Mouse (Mus musculus) liver, embryonic 14.5 days (tissue): Measurements from ENCODE around the gene Tulp3. TPM values are rescaled to one million over a fixed set of nuclear protein-coding genes. Genes with fewer than 3 reads are reported as not detected.

Source experiments
- ATAC-seq: fragments of 200-750 bp; cut with Nextera tagmentation; 2 replicates; pipeline ENCODE4 v1.8.0; 2017; ENCODE audit warnings: moderate number of reproducible peaks, mild to moderate bottlenecking, moderate library complexity; ENCODE audit not compliant: insufficient read depth
- DNase-seq, 3 experiments: peaks; one replicate each; pipeline ENCODE4 v3.0.0-alpha.2; 2012 to 2013; ENCODE audit warnings: low read depth in 3 of 3, low spot score in 3 of 3
- H3K27ac ChIP-seq: fragments of 300-500 bp; sonication (generic); 2 replicates; pipeline ENCODE4 v1.5.1; 2014; ENCODE audit warnings: moderate library complexity, mild to moderate bottlenecking, control low read depth, inconsistent platforms
- H3K27me3 ChIP-seq: fragments of 300-500 bp; sonication (generic); 2 replicates; pipeline ENCODE4 v1.6.1; 2014; ENCODE audit warnings: mild to moderate bottlenecking, low read length, moderate library complexity; ENCODE audit not compliant: control insufficient read depth, insufficient read depth
- H3K36me3 ChIP-seq: fragments of 300-500 bp; sonication (generic); replicated peaks from 2 replicates; pipeline ENCODE4 v1.6.1; 2014; ENCODE audit warnings: low read depth; ENCODE audit not compliant: control insufficient read depth, insufficient read depth
- H3K4me1 ChIP-seq, 2 experiments: fragments of 200-500 bp in 1 of 2; fragments of 300-500 bp in 1 of 2; sonication (generic) in 1 of 2; replicated peaks; 2 replicates each; pipeline ENCODE4 v1.6.1; 2012 to 2014; ENCODE audit warnings: antibody characterized with exemption in 1 of 2, inconsistent platforms in 1 of 2, low read length in 1 of 2; ENCODE audit not compliant: control insufficient read depth in 2 of 2, insufficient read depth in 2 of 2
- H3K4me2 ChIP-seq: fragments of 300-500 bp; sonication (generic); 2 replicates; pipeline ENCODE4 v1.6.1; 2014; ENCODE audit warnings: low read depth, mild to moderate bottlenecking, control low read depth, moderate library complexity
- H3K4me3 ChIP-seq, 2 experiments: fragments of 200-500 bp in 1 of 2; fragments of 300-500 bp in 1 of 2; sonication (generic) in 1 of 2; 2 replicates each; pipeline ENCODE4 v1.5.1; 2012 to 2014; ENCODE audit warnings: low read depth in 2 of 2, low read length in 2 of 2, mild to moderate bottlenecking in 2 of 2, control low read depth in 1 of 2, inconsistent platforms in 1 of 2, moderate library complexity in 1 of 2; ENCODE audit not compliant: insufficient read depth in 1 of 2
- H3K9ac ChIP-seq: fragments of 300-500 bp; sonication (generic); replicated peaks from 2 replicates; pipeline ENCODE4 v1.6.1; 2014; ENCODE audit warnings: mild to moderate bottlenecking, control low read depth, moderate library complexity
- H3K9me3 ChIP-seq: fragments of 300-500 bp; sonication (generic); 2 replicates; pipeline ENCODE4 v1.6.1; 2016; ENCODE audit warnings: low read length, mixed read lengths; ENCODE audit not compliant: control insufficient read depth
- CTCF ChIP-seq: IDR thresholded peaks from 2 replicates; pipeline ENCODE4 v1.5.1; 2016; ENCODE audit warnings: antibody characterized with exemption, low read depth, control low read depth
- EP300 ChIP-seq: IDR thresholded peaks from 2 replicates; pipeline ENCODE4 v1.6.1; 2016; ENCODE audit warnings: antibody characterized with exemption, low read depth
- WGBS: fragments of 180-500 bp; shearing (Covaris S2); extraction: QIAGEN DNeasy Blood & Tissue Kit; methylation state at CpG from one replicate; pipeline ENCODE4 v1.1.7; 2014; ENCODE audit not compliant: insufficient replicate concordance; 5-methylcytosine and 5-hydroxymethylcytosine counted together
- polyA plus RNA-seq, 2 experiments: library from polyadenylated mRNA; depleted of rRNA in 1 of 2; stranded (reverse) in 1 of 2; unstranded in 1 of 2; fragments of >200 nt; fragmentation: Nextera tagmentation in 1 of 2; extraction: Ambion mirVana in 1 of 2; gene quantifications; 2 replicates each; pipeline versions ENCODE4 v1.2.1 to v1.2.3; 2012 to 2014

The Tulp3 gene
- polyA plus RNA-seq, 2 experiments = 1.8 to 2.9 TPM

GRCm38 (mm10) chr6:128370040-128370439 is 14.4 kb upstream of the Tulp3 start:
- ATAC-seq = peak; percentile 27; the same call in 1 of the 2 replicates
- no peaks in the 10 kb centered on the region for H3K9me3 ChIP-seq
- DNase-seq = no peak
- H3K4me2 ChIP-seq = no peak overlapping the region
- no peak overlapping the region for H3K27ac ChIP-seq
- no peak overlapping the region for H3K9ac ChIP-seq
- WGBS = 83% methylated on average over 5 of the region's 5 CpGs
- H3K36me3 ChIP-seq = peaks cover 75% of the 10 kb centered on the region
- TF ChIP-seq CTCF = no peak
- no peak for TF ChIP-seq EP300
- H3K27me3 ChIP-seq = no peaks in the 10 kb centered on the region
- no peak overlapping the region for H3K4me3 ChIP-seq
- no peaks in the 10 kb centered on the region for H3K4me1 ChIP-seq

DNA sequence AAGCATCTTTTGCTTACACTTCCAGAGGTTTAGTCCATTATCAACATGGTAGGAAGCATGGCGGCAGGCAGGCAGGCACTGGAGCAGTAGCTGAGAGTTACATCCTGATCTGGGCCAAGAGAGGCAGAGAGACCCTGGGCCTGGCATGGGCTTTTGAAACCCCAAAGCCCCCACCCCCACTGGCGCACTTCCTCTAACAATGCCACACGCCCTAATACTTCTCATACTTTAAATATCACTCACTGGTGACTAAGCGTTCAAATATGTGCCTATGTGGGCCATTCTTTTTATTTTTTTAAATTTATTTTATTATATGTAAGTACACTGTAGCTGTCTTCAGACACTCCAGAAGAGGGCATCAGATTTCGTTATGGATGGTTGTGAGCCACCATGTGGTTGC is 10.8 kb upstream of the Tulp3 start:
- no peak for ATAC-seq
- Histone ChIP-seq H3K27ac (no peak overlapping the region), H3K4me1 (peaks cover 0 to 6% of the 10 kb centered on the region in 2 experiments; a peak in 3 of 4 replicates), H3K9me3 (no peaks in the 10 kb centered on the region), H3K27me3 (no peaks in the 10 kb centered on the region), H3K4me3 (no peak overlapping the region), H3K9ac (no peak overlapping the region), H3K36me3 (peaks cover 45% of the 10 kb centered on the region), H3K4me2 (no peak overlapping the region)
- 82% methylated on average over 5 of the region's 5 CpGs for WGBS
- no peak for DNase-seq
- TF ChIP-seq EP300 = no peak
- no peak for TF ChIP-seq CTCF

- no peak for ATAC-seq
- DNase-seq = no peak
- no peak overlapping the region for H3K9ac ChIP-seq
- H3K27me3 ChIP-seq = no peaks in the 10 kb centered on the region
- H3K4me2 ChIP-seq = no peak overlapping the region; the same call in 1 of the 2 replicates
- peaks cover 0 to 13% of the 10 kb centered on the region in 2 experiments; a peak in 3 of 4 replicates for H3K4me1 ChIP-seq
- TF ChIP-seq EP300 (no peak), CTCF (no peak)
- H3K36me3 ChIP-seq = peaks cover 36% of the 10 kb centered on the region
- no peak overlapping the region for H3K27ac ChIP-seq
- no peak overlapping the region; a peak in 1 of 4 replicates for H3K4me3 ChIP-seq
- no peaks in the 10 kb centered on the region for H3K9me3 ChIP-seq
- 78% methylated on average over 6 of the region's 6 CpGs for WGBS
Observed at GRCm38 (mm10) chr6:128364721-128365120, 9.1 kb upstream of the Tulp3 start.

DNA sequence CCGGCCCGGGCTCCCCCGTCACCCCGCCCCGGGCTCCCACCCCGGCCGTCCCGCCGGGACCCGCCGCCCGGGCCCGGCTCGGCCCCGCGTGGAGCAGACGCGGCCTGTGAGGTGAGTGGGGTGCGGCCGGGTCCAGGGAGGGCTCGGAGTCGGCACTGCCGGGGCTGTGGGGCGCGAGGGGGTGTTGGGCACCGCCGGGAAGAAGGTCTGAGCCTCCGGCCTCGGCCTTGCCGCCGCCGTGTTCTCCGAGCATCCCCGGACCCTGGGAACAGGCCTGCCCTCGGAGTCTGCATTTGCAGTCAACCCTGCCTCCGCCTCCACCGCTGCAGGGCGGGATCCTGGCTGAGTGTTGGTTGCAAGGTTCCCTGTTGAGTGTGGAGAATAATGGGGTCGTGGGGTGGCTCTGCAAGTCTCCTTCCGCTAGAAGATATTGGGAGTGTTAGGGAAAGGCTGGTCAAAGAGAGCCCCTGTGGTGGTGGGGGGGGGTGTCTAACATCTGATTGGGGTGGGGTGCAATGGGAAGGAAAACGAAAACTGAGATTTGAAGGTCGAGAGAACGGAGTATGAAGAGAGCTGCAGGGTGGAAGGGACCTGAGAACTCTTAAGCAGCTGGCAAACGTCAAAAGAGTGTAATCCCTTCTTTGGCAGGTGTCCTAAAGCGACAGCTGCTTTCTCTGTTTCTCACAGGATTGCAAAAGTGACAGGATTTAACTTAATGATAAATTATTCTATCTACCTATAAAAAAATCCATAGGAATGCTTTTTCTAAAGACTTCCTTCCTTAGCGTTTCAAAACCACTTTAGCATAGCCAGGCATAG is 7.6 kb upstream of the Tulp3 start:
- TF ChIP-seq CTCF = no peak
- no peak for TF ChIP-seq EP300
- Histone ChIP-seq H3K27me3 (no peaks in the 10 kb centered on the region), H3K27ac (peak overlapping the region; percentile 78), H3K4me1 (peaks cover 0 to 13% of the 10 kb centered on the region in 2 experiments; a peak in 3 of 4 replicates), H3K9ac (peak overlapping the region; percentile 86), H3K4me3 (peak overlapping the region; percentile 66 to 67), H3K36me3 (peaks cover 33% of the 10 kb centered on the region), H3K4me2 (peak overlapping the region; percentile 91), H3K9me3 (no peaks in the 10 kb centered on the region)
- ATAC-seq (peak; percentile 45), DNase-seq (no peak)
- WGBS = 2% methylated on average over 46 of the region's 46 CpGs

DNA sequence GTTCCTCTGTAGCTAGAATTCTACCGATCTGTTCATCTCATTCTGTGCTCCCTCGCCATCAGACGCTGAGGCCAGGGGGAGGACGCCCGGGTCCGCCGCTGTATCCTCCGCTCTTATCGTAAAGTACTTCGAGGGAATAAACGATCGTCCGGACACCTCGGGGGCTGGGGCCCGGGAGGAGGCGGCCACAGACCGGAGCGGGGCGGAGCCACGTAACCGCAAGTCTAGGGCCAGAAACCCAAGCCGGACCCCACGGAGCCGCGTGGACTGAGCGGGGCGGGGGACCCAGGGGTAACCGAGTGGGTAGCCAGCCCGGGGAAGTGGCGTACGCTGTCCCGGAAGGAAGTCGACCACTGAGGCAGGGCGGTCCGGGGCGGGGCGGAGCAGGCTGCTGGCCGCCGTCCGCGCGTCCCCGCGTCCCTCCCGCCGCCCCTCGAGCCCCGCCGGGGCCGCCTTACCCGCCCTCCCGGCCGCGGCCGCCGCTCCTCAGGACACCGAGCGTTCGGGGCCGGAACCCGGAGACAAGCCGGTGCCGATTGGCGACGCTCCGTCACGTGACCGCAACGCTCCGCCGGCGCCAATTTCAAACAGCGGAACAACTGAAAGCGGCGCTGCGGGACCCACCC is 6.8 kb upstream of the Tulp3 start, which contains the start of the genes Rhno1 and Foxm1:
Rhno1 (minus strand) TSS at position 531 of the 626 bp plus-strand sequence.
Foxm1 (plus strand) TSS at position 587 of the 626 bp plus-strand sequence.
- H3K4me1 ChIP-seq = peaks cover 0 to 13% of the 10 kb centered on the region in 2 experiments; a peak in 3 of 4 replicates
- H3K9me3 ChIP-seq = no peaks in the 10 kb centered on the region
- TF ChIP-seq EP300 (no peak), CTCF (no peak)
- peak within 1 kb of the TSS; percentile 66 to 67 for H3K4me3 ChIP-seq
- peak within 1 kb of the TSS; percentile 78 for H3K27ac ChIP-seq
- peak within 1 kb of the TSS; percentile 86 for H3K9ac ChIP-seq
- peak within 1 kb of the TSS; percentile 91 for H3K4me2 ChIP-seq
- peak; percentile 89 for ATAC-seq
- peaks cover 33% of the 10 kb centered on the region for H3K36me3 ChIP-seq
- under 1% methylated on average over 55 of the region's 76 CpGs for WGBS
- no peaks in the 10 kb centered on the region for H3K27me3 ChIP-seq
- peak; percentile 71 to 72 (median 72) for DNase-seq
